In genomic region chr9:91958421-91958820, GRCm38 (mm10) we compare ENCODE assay signal across 11 mouse cellular contexts.
"Had no signal": no experiment of that assay in that cellular context is flagged by ENCODE, and none has a peak within 500 bp of the region (broad histone marks: within the 10 kb centered on the region; RNA-seq: fewer than 3 reads in every experiment).

No protein-coding gene starts in this region.

- ATAC-seq: midbrain, embryonic 16.5 days had no signal

- H3K4me2 ChIP-seq: limb, embryonic 13.5 days; midbrain, embryonic 11.5 days; stomach, embryonic 15.5 days had no signal

- H3K4me3 ChIP-seq: limb, embryonic 13.5 days; stomach, embryonic 15.5 days had no signal

- DNase-seq: kidney, adult 8-10 months; kidney, postnatal 36 days; left cerebral cortex, postnatal 4 days; lung, adult 18-20 months; thymus, adult 2 months; thymus, postnatal 25 days had no signal

- H3K9ac ChIP-seq: limb, embryonic 13.5 days; liver, embryonic 14.5 days; stomach, embryonic 15.5 days had no signal

- H3K27me3 ChIP-seq: limb, embryonic 13.5 days; stomach, embryonic 15.5 days had no signal

- H3K36me3 ChIP-seq: limb, embryonic 13.5 days; stomach, embryonic 15.5 days had no signal

- H3K4me1 ChIP-seq: limb, embryonic 13.5 days; stomach, embryonic 15.5 days had no signal

- H3K27ac ChIP-seq: limb, embryonic 13.5 days; liver, embryonic 14.5 days; stomach, embryonic 15.5 days had no signal

- H3K9me3 ChIP-seq: limb, embryonic 13.5 days; stomach, embryonic 15.5 days had no signal
